Mouse (Mus musculus) heart, postnatal 0 days (tissue): ENCODE data around the gene Kansl3. TPM values are rescaled to one million over a fixed set of nuclear protein-coding genes. Genes with fewer than 3 reads are reported as not detected.

ENCODE experiments used
- ATAC-seq: fragments of 200-750 bp; cut with Nextera tagmentation; 2 replicates; pipeline ENCODE4 v1.8.0; 2017; ENCODE audit warnings: low read depth, moderate number of reproducible peaks, moderate library complexity; ENCODE audit not compliant: insufficient read depth
- DNase-seq: peaks from one replicate; pipeline ENCODE4 v3.0.0-alpha.2; 2016; ENCODE audit warnings: low spot score
- H3K27ac ChIP-seq: fragments of 300-500 bp; sonication (generic); 2 replicates; pipeline ENCODE4 v1.5.1; 2014; ENCODE audit warnings: low read depth, mild to moderate bottlenecking
- H3K27me3 ChIP-seq: fragments of 300-500 bp; sonication (generic); 2 replicates; pipeline ENCODE4 v1.6.1; 2014; ENCODE audit warnings: low read length, mixed read lengths; ENCODE audit not compliant: control insufficient read depth, insufficient read depth
- H3K36me3 ChIP-seq: fragments of 300-500 bp; sonication (generic); replicated peaks from 2 replicates; pipeline ENCODE4 v1.6.1; 2014; ENCODE audit warnings: low read length, mixed read lengths; ENCODE audit not compliant: control insufficient read depth, insufficient read depth
- H3K4me1 ChIP-seq: fragments of 300-500 bp; sonication (generic); 2 replicates; pipeline ENCODE4 v1.6.1; 2014; ENCODE audit warnings: antibody characterized with exemption; ENCODE audit not compliant: control insufficient read depth, insufficient read depth
- H3K4me2 ChIP-seq: fragments of 300-500 bp; sonication (generic); 2 replicates; pipeline ENCODE4 v1.6.1; 2014; ENCODE audit warnings: low read depth, mild to moderate bottlenecking, low read length, moderate library complexity
- H3K4me3 ChIP-seq: fragments of 300-500 bp; sonication (generic); 2 replicates; pipeline ENCODE4 v1.5.1; 2014; ENCODE audit warnings: low read depth, low read length
- H3K9ac ChIP-seq: fragments of 300-500 bp; sonication (generic); replicated peaks from 2 replicates; pipeline ENCODE4 v1.6.1; 2014; ENCODE audit warnings: low read depth, low read length, mixed read lengths
- H3K9me3 ChIP-seq: fragments of 300-500 bp; sonication (generic); replicated peaks from 2 replicates; pipeline ENCODE4 v1.6.1; 2016; ENCODE audit warnings: low read length; ENCODE audit not compliant: control insufficient read depth
- CTCF ChIP-seq: IDR thresholded peaks from 2 replicates; pipeline ENCODE4 v1.5.1; 2016; ENCODE audit warnings: antibody characterized with exemption, control low read depth, low read depth
- EP300 ChIP-seq: IDR thresholded peaks from 2 replicates; pipeline ENCODE4 v1.6.1; 2016; ENCODE audit warnings: antibody characterized with exemption, low read depth
- WGBS: fragments of 180-500 bp; shearing (Covaris S2); extraction: QIAGEN DNeasy Blood & Tissue Kit; methylation state at CpG from one replicate; pipeline ENCODE4 v1.1.7; 2014; 5-methylcytosine and 5-hydroxymethylcytosine counted together
- polyA plus RNA-seq: library from polyadenylated mRNA; unstranded; fragments of >200 nt; fragmentation: Nextera tagmentation; extraction: Ambion mirVana; gene quantifications from 2 replicates; pipeline ENCODE4 v1.2.1, GENCODE M21; 2015
- total RNA-seq: library from RNA; depleted of rRNA; stranded (reverse); fragments of >200 nt; gene quantifications from 2 replicates; pipeline ENCODE4 v1.2.3, GENCODE M21; 2014; ENCODE audit warnings: low replicate concordance

Kansl3 gene
- total and polyA plus RNA-seq, 2 experiments from 2014 or later, result 29.7 to 46.3 TPM

GRCm38 (mm10) chr1:36371934-36372845 is 3.2 kb upstream of the Kansl3 start, which contains the start of gene Fer1l5:
Gene Fer1l5, plus strand, starts transcription at chr1:36372291.
- Histone ChIP-seq H3K27ac (no peak within 1 kb of the TSS), H3K9ac (no peak within 1 kb of the TSS), H3K4me2 (no peak within 1 kb of the TSS), H3K27me3 (no peaks in the 10 kb centered on the region), H3K9me3 (no peaks in the 10 kb centered on the region), H3K4me3 (no peak within 1 kb of the TSS), H3K36me3 (no peaks in the 10 kb centered on the region), H3K4me1 (peaks cover 11% of the 10 kb centered on the region)
- ATAC-seq (no peak), DNase-seq (no peak)
- WGBS, result 69% methylated on average over 10 of the region's 10 CpGs
- TF ChIP-seq EP300 (no peak), CTCF (no peak)

DNA sequence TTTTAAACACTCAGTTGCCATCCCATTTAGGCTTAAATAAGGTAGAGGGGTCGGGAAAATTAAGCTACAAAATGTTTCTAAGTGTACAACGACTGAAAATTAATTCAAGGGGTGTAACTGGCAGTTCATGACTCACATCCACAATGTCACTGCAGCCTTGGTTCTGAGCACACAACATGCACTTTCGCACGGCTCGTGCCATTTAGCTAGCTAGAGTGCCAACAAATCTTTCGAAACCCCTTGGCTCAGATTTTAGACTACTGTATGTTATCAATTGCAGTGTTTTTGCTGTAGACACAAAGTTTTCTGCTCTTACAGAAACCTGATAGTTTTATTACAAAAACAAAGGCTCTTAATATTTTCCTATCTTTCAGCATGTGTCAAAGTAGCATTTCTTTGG is 1.9 kb upstream of the Kansl3 start:
- 71% methylated on average over 6 of the region's 6 CpGs for WGBS
- no peak overlapping the region for H3K9ac ChIP-seq
- DNase-seq, result no peak
- H3K27ac ChIP-seq, result no peak overlapping the region
- no peaks in the 10 kb centered on the region for H3K27me3 ChIP-seq
- no peak for ATAC-seq
- no peaks in the 10 kb centered on the region for H3K9me3 ChIP-seq
- no peak overlapping the region for H3K4me3 ChIP-seq
- H3K4me1 ChIP-seq, result peaks cover 13% of the 10 kb centered on the region
- peaks cover under 1% of the 10 kb centered on the region for H3K36me3 ChIP-seq
- TF ChIP-seq CTCF (no peak), EP300 (no peak)
- no peak overlapping the region for H3K4me2 ChIP-seq

DNA sequence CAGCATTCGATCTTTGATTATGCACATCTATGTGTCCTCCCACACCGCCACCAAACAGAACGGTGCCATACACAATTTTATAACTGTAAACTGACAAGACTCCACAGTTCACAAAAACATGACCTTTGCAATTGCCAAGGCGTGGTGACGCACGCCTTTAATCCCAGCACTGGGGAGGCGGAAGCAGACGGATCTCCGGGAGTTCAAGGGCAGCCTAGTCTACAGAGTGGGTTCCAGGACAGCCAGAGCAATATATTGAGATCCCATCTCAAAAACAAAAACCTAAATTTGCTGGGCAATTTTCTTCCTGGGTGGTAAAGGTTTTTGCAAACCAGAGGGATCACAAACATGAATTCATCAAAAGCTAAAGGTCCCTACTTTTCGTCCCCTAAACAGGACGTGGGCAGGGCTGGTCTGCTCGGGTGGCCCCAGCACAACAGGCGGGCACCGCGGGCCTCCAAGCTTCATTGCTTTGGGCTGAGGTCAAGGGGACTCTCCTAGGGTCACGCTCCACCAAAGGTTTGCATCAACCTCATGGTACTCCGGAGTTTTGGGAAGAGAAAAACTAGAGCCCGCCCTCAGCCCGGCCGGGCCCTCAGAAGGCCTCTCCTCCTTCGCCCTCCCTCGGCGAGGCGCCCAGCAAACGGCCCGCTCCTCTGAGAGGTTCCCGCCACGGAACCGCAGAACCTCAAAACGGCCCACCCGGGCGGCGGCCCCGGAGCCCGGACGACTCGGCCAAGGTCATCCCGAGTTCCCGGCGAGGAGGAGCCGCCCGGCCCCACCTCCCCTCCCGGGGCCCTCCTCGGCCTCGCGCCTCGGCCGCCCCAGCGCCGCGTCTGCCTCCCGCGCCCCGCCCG is 641 bp downstream of the Kansl3 start:
- WGBS, result 3% methylated on average over 55 of the region's 55 CpGs
- ATAC-seq (peak; percentile 85), DNase-seq (peak; percentile 17)
- peak overlapping the region; percentile 67 for H3K4me2 ChIP-seq
- no peak for TF ChIP-seq CTCF
- no peak for TF ChIP-seq EP300
- peak overlapping the region; percentile 85 for H3K4me3 ChIP-seq
- no peaks in the 10 kb centered on the region for H3K27me3 ChIP-seq
- H3K36me3 ChIP-seq, result peaks cover 21% of the 10 kb centered on the region
- peaks cover 13% of the 10 kb centered on the region for H3K4me1 ChIP-seq
- no peaks in the 10 kb centered on the region for H3K9me3 ChIP-seq
- H3K9ac ChIP-seq, result peak overlapping the region; percentile 91
- peak overlapping the region; percentile 81 for H3K27ac ChIP-seq

DNA sequence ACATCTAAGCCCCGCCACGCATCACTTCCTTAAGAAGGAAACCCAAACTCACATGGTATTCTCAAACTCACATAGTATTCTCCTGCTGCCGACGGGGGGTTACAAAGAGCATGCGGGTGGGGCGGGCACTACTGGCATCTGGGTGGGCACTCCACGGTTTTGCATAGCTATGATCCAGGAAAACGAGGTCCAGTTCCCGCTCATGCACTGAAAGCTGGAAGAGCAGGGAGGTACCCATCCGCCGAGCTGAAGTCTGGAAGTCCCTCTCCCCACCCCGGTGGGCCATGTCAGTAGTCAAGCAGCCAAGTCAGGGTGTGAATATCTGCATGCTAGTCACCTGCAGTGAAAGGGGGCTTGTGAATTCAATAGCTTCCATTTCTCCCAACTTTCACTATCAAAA is 1.3 kb downstream of the Kansl3 start:
- H3K9ac ChIP-seq, result peak overlapping the region; percentile 91
- H3K4me3 ChIP-seq, result peak overlapping the region; percentile 85
- no peaks in the 10 kb centered on the region for H3K9me3 ChIP-seq
- DNase-seq (no peak), ATAC-seq (no peak)
- peak overlapping the region; percentile 67 for H3K4me2 ChIP-seq
- no peaks in the 10 kb centered on the region for H3K27me3 ChIP-seq
- peak overlapping the region; percentile 81; the same call in 1 of the 2 replicates for H3K27ac ChIP-seq
- peaks cover 21% of the 10 kb centered on the region for H3K36me3 ChIP-seq
- H3K4me1 ChIP-seq, result peaks cover 13% of the 10 kb centered on the region
- 32% methylated on average over 12 of the region's 12 CpGs for WGBS
- TF ChIP-seq CTCF, result no peak
- TF ChIP-seq EP300, result no peak

- no peak overlapping the region for H3K4me3 ChIP-seq
- H3K9ac ChIP-seq, result no peak overlapping the region
- 91% methylated on average over 5 of the region's 5 CpGs for WGBS
- H3K9me3 ChIP-seq, result no peaks in the 10 kb centered on the region
- H3K36me3 ChIP-seq, result peaks cover 76% of the 10 kb centered on the region
- no peaks in the 10 kb centered on the region for H3K4me1 ChIP-seq
- no peak overlapping the region for H3K4me2 ChIP-seq
- no peak overlapping the region for H3K27ac ChIP-seq
- TF ChIP-seq CTCF (no peak), EP300 (no peak)
- ATAC-seq, result no peak
- no peaks in the 10 kb centered on the region for H3K27me3 ChIP-seq
- no peak for DNase-seq
These were observed 11.9 kb downstream of the Kansl3 start for GRCm38 (mm10) chr1:36356955-36357695.
